Mouse (Mus musculus) bone marrow macrophage, adult 2 months (primary cell): Measurements from ENCODE around the gene Gm8439.

Experiments used
- CTCF ChIP-seq: IDR thresholded peaks from 2 replicates; pipeline ENCODE4 v1.5.1; 2012; ENCODE audit warnings: low read depth, mild to moderate bottlenecking, low read length, moderate library complexity
- POLR2A ChIP-seq: IDR thresholded peaks from 2 replicates; pipeline ENCODE4 v1.6.1; 2012; ENCODE audit warnings: mild to moderate bottlenecking, low read depth, low read length, borderline replicate concordance

- TF ChIP-seq POLR2A (no peak), CTCF (no peak)
Measured at GRCm38 (mm10) chr4:120606941-120607340, 18.4 kb downstream of the Gm8439 start.
